Mouse (Mus musculus): ENCODE data around the gene Myo6.
A peak's percentile ranks its signal among the peaks of the same experiment; 100 is the strongest.

Myo6 gene

GRCm38 (mm10) chr9:80306853-80307252 lies 142.0 kb downstream of the Myo6 start:
- DNase-seq = no peak

GRCm38 (mm10) chr9:80307629-80308028 lies 142.8 kb downstream of the Myo6 start:
- DNase-seq = no peak

GRCm38 (mm10) chr9:80313610-80314009 lies 148.8 kb downstream of the Myo6 start:
- DNase-seq = no peak

- DNase-seq = no peak
Measured at GRCm38 (mm10) chr9:80315922-80316321, 151.1 kb downstream of the Myo6 start.

- no peak for DNase-seq
Measured at GRCm38 (mm10) chr9:80318027-80318426, 153.2 kb downstream of the Myo6 start.

GRCm38 (mm10) chr9:80321051-80321887 lies 156.4 kb downstream of the Myo6 start:
- peak; percentile 11 to 24 for DNase-seq

- peak; percentile 49 for DNase-seq
Measured at GRCm38 (mm10) chr9:80332153-80332552, 167.3 kb downstream of the Myo6 start.

GRCm38 (mm10) chr9:80333466-80333865 lies 168.6 kb downstream of the Myo6 start:
- DNase-seq = peak in 1 of 2 experiments; percentile 12

- peak; percentile 32 to 41 for DNase-seq
Measured at GRCm38 (mm10) chr9:80333998-80334605, 169.3 kb downstream of the Myo6 start.

- DNase-seq = no peak
Measured at GRCm38 (mm10) chr9:80335660-80336357, 171.0 kb downstream of the Myo6 start.

GRCm38 (mm10) chr9:80338026-80338425 lies 173.2 kb downstream of the Myo6 start:
- DNase-seq = no peak

- no peak for DNase-seq
Measured at GRCm38 (mm10) chr9:80340927-80341326, 176.1 kb downstream of the Myo6 start.

- DNase-seq = no peak
Measured at GRCm38 (mm10) chr9:80341756-80342155, 176.9 kb downstream of the Myo6 start.

- DNase-seq = no peak
Measured at GRCm38 (mm10) chr9:80342520-80342919, 177.7 kb downstream of the Myo6 start.

GRCm38 (mm10) chr9:80344451-80345000 lies 179.7 kb downstream of the Myo6 start:
- DNase-seq = no peak

- DNase-seq = no peak
Measured at GRCm38 (mm10) chr9:80351295-80351677, 186.5 kb downstream of the Myo6 start.

GRCm38 (mm10) chr9:80351678-80352331 lies 187.0 kb downstream of the Myo6 start:
- DNase-seq = peak in 1 of 2 experiments; percentile 37

GRCm38 (mm10) chr9:80360063-80360462 lies 195.2 kb downstream of the Myo6 start:
- DNase-seq = no peak
